Mouse (Mus musculus) megakaryocyte progenitor cell, adult 5-6 weeks (primary cell): Measurements from ENCODE around the gene Itgb7. TPM values are rescaled to one million over a fixed set of nuclear protein-coding genes. Genes with fewer than 3 reads are reported as not detected.
A peak's percentile ranks its signal among the peaks of the same experiment; 100 is the strongest.

Source experiments
- ATAC-seq: replicated peaks from 2 replicates; pipeline ENCODE4 v1.8.0; 2016; ENCODE audit warnings: mild to moderate bottlenecking, moderate TSS enrichment, inconsistent platforms; ENCODE audit not compliant: poor library complexity
- total RNA-seq, 2 experiments: library from RNA; stranded (forward) in 1 of 2; stranded (reverse) in 1 of 2; fragments of 157-497, 149-512 nt in 1 of 2; fragments of 200-1000 nt in 1 of 2; gene quantifications; 2 replicates each; pipeline versions ENCODE4 v1.2.3 to v1.2.4; 2015 to 2017

Itgb7 gene
- total RNA-seq (2015): 26.6 and 29.2 TPM in 2 replicates
- 36.7 and 44.6 TPM in 2 replicates for total RNA-seq (2017)

- ATAC-seq: peak; percentile 82
Observed at GRCm38 (mm10) chr15:102231748-102232147, at the start of gene Itgb7. Gene Itgb7 (minus strand): TSS chr15:102231944.

- no peak for ATAC-seq
Observed at GRCm38 (mm10) chr15:102280623-102281022, 48.9 kb upstream of the Itgb7 start.

GRCm38 (mm10) chr15:102279783-102280520 is 48.2 kb upstream of the Itgb7 start:
- ATAC-seq: peak; percentile 7; the same call in 1 of the 2 replicates

- peak; percentile 89 for ATAC-seq
Observed at GRCm38 (mm10) chr15:102279092-102279782, 47.5 kb upstream of the Itgb7 start, which contains the start of gene Mfsd5. Gene Mfsd5 (plus strand): TSS chr15:102279454.

- ATAC-seq: no peak; the same call in 1 of the 2 replicates
Observed at GRCm38 (mm10) chr15:102278726-102279091, 47.0 kb upstream of the Itgb7 start.

GRCm38 (mm10) chr15:102273982-102274716 is 42.4 kb upstream of the Itgb7 start:
- no peak for ATAC-seq

GRCm38 (mm10) chr15:102271441-102271840 is 39.7 kb upstream of the Itgb7 start:
- ATAC-seq: no peak

- ATAC-seq: no peak
Observed at GRCm38 (mm10) chr15:102270274-102270960, 38.7 kb upstream of the Itgb7 start, which contains the start of gene Gm9918. Gene Gm9918 (plus strand): TSS chr15:102270563.

GRCm38 (mm10) chr15:102265548-102265947 is 33.8 kb upstream of the Itgb7 start:
- ATAC-seq: peak; percentile 55; the same call in 1 of the 2 replicates

GRCm38 (mm10) chr15:102263037-102263436 is 31.3 kb upstream of the Itgb7 start:
- ATAC-seq: no peak

GRCm38 (mm10) chr15:102262582-102262981 is 30.8 kb upstream of the Itgb7 start:
- peak; percentile 27; the same call in 1 of the 2 replicates for ATAC-seq

- ATAC-seq: no peak
Observed at GRCm38 (mm10) chr15:102258581-102259253, 27.0 kb upstream of the Itgb7 start.

GRCm38 (mm10) chr15:102258076-102258470 is 26.3 kb upstream of the Itgb7 start:
- no peak for ATAC-seq

GRCm38 (mm10) chr15:102257202-102258075 is 25.7 kb upstream of the Itgb7 start, which contains the start of gene Rarg:
Gene Rarg (minus strand): TSS chr15:102257517.
- peak; percentile 40 for ATAC-seq

GRCm38 (mm10) chr15:102256431-102257201 is 24.9 kb upstream of the Itgb7 start:
- ATAC-seq: no peak

GRCm38 (mm10) chr15:102255547-102256255 is 24.0 kb upstream of the Itgb7 start:
- ATAC-seq: no peak

- ATAC-seq: no peak
Observed at GRCm38 (mm10) chr15:102250521-102250920, 18.8 kb upstream of the Itgb7 start.

- no peak for ATAC-seq
Observed at GRCm38 (mm10) chr15:102249967-102250366, 18.2 kb upstream of the Itgb7 start.
